Mouse (Mus musculus) kidney, adult 9 months (tissue): ENCODE results near the gene Med20.
"Not testable (repeated sequence)": the region's sequence is repeated elsewhere in the genome, so short reads cannot be mapped to it uniquely, and the experiment has no call there.

ENCODE experiments used
- DNase-seq: peaks from one replicate; pipeline ENCODE4 v3.0.0; 2022

The Med20 gene

GRCm38 (mm10) chr17:47597261-47597660, 14.1 kb upstream of the Med20 start:
- DNase-seq: no peak

- DNase-seq: no peak
These were observed 13.4 kb upstream of the Med20 start for GRCm38 (mm10) chr17:47597838-47598579.

- DNase-seq: not testable (repeated sequence)
These were observed 12.6 kb upstream of the Med20 start for GRCm38 (mm10) chr17:47598580-47599304.

GRCm38 (mm10) chr17:47599511-47600297, 11.7 kb upstream of the Med20 start:
- DNase-seq: no peak

- no peak for DNase-seq
These were observed 10.6 kb upstream of the Med20 start for GRCm38 (mm10) chr17:47600601-47601388.

- no peak for DNase-seq
These were observed 10.0 kb upstream of the Med20 start for GRCm38 (mm10) chr17:47601389-47601755.

GRCm38 (mm10) chr17:47602289-47602688, 9.1 kb upstream of the Med20 start:
- DNase-seq: no peak

GRCm38 (mm10) chr17:47606220-47606619, 5.2 kb upstream of the Med20 start:
- DNase-seq: no peak

- DNase-seq: no peak
These were observed 2.2 kb upstream of the Med20 start for GRCm38 (mm10) chr17:47609182-47609581.

GRCm38 (mm10) chr17:47611661-47611982, 240 bp downstream of the Med20 start:
- no peak for DNase-seq

GRCm38 (mm10) chr17:47614018-47614417, 2.6 kb downstream of the Med20 start:
- no peak for DNase-seq

- DNase-seq: no peak
These were observed 4.7 kb downstream of the Med20 start for GRCm38 (mm10) chr17:47616119-47616518.

- DNase-seq: no peak
These were observed 5.3 kb downstream of the Med20 start for GRCm38 (mm10) chr17:47616652-47617051.

- DNase-seq: no peak
These were observed 6.4 kb downstream of the Med20 start for GRCm38 (mm10) chr17:47617605-47618307.

GRCm38 (mm10) chr17:47618556-47619311, 7.4 kb downstream of the Med20 start:
- no peak for DNase-seq

GRCm38 (mm10) chr17:47622912-47623554, 11.7 kb downstream of the Med20 start:
- no peak for DNase-seq

- DNase-seq: not testable (repeated sequence)
These were observed 13.2 kb downstream of the Med20 start for GRCm38 (mm10) chr17:47624572-47624971.

GRCm38 (mm10) chr17:47625088-47625487, 13.7 kb downstream of the Med20 start:
- DNase-seq: no peak

- DNase-seq: no peak
These were observed 14.6 kb downstream of the Med20 start for GRCm38 (mm10) chr17:47626031-47626430.

- DNase-seq: no peak
These were observed 16.4 kb downstream of the Med20 start for GRCm38 (mm10) chr17:47627791-47628190.
